Mouse (Mus musculus) B cell, adult 2 months (primary cell): Measurements from ENCODE around the gene Best2.
A peak's percentile ranks its signal among the peaks of the same experiment; 100 is the strongest.

Experiments
- DNase-seq, 2 experiments: peaks; one replicate each; pipeline ENCODE4 v3.0.0; 2022

The Best2 gene

DNA sequence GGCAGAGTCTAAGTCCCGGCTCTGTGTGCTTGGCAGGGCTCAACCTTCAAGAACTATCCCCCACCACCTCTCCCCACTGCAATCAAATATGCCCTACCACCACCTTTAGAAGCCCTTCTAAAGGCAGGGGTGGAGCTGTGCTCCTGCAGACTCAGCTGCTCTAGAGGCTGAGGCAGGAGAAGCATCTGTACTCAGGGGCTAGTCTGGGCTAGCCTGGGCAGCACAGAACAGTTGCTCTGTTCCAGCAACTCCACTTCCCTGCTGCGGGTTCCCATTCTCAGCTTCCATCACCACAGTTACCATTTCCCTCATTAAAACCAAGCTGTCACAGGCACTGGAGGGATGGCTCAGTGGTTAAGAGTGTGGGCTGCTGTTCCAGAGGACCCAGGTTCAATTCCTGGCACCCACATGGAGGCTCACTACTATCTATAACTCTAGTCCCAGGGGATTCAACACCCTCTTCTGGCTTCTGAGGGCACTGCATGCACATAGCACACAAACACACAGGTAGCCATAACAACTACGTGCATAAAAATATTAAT, 7.3 kb upstream of the Best2 start:
- DNase-seq = peak; percentile 37 to 46

DNA sequence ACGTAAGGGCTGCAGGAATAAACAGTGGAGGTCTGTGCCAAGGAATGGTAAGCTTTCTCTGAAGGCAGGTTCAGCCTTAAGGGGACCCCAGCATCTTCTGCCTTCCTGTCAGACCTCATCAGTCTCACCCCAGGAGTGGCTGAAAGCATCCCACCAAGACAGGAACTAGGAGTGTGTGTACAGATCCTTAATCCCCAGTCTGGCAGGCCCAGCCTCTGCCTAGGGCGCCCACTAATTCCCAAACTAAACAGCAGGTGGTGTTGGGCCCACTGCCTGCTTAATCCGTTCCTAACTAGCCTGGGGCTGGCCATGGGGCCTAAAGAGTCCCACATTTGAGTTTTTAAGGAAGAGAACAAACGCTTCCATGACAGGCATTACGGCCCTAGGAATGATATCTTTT, 2.9 kb upstream of the Best2 start:
- no peak for DNase-seq

DNA sequence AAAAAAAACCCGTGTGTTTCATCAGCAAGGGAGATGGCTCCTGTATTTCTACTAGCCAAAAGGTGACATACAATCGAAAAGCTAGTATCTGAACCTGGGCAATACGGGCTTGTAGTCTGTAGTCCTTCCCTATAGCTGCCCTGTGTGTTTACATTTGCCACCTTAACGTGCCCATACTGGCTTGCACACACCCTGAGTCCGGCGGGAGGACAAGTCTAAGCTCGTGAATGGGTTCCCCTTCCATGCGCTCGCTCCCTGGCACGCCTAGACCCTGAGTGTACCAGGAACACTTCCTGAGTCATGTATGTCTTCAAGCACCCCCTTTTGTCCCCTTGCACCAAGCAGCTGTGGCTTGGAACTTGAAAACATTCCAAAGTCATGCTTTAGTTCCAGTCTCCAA, 2.4 kb upstream of the Best2 start:
- DNase-seq = no peak

DNA sequence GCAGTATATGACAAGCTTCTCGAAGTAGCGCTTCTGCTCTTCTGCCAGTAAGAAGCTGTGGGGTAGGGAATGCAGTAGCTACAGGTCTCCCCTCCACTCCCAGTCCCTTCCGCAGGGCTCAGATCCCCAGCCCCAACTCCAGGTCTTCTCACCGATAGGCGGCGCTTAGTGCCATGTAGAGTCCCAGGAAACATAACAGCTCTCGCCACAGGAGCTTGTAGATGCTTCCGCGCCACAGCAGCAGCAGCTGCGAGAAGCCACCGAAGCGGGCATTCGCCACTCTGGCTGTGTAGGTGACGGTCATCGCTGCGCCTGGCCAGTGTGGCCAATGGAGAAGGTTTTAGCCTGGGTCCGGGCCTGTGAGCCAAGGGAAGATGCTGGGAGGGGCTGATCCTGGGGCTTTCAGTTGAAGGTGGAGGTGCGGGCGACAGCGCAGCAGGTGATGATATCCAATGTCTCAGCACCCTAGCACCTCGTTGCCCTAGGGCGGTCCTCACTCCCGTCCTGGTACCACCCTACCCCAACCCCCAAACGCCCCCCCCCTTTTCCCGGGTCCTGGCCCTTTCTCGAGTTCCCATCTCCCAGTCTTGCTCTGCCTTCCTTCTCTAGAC, 996 bp downstream of the Best2 start:
- DNase-seq = peak; percentile 76 to 78

DNA sequence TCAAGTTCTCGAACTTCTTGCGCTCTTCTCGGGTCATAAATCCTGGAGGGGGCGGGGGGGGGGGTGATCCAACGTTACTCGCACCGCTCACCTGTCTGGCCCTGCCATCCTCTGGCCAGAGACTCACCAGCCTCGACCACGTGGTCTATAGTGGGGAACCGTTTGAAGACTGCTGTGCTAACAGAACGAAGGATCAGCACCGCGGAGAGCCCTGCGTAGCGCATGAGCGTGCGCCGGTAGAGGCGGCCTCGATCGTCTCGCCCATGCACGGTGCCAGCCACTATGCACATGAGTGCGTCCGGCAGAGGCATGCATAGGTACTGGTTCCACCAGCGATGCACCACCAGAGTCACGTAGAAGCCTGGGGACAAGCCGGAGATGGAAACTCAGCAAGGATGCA, 3.1 kb downstream of the Best2 start:
- no peak for DNase-seq

DNA sequence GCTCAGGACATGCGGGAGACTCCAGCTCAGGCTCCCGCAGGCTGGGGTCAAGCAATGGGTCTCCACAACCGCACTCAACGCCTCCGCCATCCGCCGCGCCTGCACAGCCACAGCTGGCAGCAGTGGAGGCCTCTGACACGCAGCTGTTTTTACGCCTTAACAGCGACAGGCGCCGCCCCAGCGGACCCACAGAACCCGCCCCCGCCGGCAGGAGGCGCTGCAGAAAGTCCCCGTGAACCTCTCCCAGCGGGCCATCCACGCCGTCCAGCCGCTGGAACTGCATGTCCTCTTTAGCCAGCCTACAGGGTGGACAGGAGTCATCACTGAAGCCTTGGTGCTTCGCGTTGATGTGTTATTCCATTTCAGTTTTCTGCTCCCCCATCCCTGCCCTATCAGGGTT, 6.6 kb downstream of the Best2 start:
- DNase-seq = peak; percentile 69 to 70

DNA sequence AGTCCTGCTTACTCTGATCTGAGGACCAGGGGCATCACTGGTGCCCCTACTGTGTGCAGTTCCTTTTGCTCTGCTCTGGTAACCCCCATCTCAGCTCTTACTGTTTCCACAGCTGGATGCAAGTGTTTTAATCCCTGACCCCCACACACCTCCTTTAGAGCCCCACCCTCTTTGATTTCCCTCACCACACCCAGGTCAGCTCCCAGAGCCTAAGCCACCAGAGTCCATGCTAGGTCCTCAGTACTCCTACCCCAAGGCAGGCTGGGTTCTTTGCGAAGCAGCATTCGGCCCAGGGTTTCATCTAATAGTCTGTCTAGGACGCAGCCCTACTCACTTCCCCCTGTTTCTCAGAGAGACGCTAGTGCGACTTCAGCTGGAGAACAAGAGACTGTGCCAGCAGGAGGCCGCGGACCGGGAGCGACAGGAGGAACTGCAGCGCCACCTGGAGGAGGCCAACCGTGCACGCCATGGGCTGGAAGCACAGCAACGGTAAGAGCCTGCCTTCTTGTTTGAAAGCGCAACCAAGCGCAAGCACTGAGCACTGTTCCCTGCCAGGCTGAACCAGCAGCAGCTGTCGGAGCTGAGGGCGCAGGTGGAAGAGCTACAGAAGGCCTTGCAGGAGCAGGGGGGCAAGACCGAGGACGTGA, 16.6 kb downstream of the Best2 start:
- peak; percentile 94 to 96 for DNase-seq

DNA sequence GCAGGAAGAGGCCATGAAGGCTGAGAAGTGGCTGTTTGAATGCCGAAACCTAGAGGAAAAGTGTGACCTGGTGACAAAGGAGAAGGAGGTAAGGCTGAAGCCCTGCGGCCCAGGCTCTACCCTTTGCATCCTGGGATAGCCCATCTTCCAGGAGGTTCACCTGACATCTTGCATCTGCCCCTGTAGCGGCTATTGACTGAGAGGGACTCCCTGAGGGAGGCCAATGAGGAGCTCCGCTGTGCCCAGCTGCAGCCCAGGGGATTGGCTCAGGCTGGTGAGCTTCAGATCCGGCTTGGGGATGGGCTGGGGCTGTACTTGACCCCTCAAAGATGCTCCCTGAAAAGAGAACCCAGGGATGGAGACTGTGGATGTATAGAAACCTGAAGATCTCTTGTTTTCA, 17.4 kb downstream of the Best2 start:
- DNase-seq = no peak

DNA sequence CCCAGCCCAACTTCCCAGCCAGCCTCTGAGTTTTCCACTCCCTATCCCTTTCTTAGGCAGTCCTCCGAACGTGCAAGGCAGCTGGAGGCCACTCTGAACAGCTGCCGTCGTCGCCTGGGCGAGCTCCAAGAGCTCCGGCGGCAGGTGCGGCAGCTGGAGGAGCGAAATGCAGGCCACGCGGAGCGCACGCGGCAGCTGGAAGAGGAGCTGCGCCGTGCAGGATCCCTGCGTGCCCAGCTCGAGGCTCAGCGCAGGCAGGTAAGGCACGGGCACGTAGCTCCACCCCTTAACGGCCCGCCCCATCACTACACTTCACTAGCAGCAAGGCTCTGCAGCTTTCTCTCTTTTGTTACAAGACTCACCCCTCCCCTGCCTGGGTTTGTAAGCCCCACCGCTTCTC, 18.7 kb downstream of the Best2 start:
- DNase-seq = no peak

DNA sequence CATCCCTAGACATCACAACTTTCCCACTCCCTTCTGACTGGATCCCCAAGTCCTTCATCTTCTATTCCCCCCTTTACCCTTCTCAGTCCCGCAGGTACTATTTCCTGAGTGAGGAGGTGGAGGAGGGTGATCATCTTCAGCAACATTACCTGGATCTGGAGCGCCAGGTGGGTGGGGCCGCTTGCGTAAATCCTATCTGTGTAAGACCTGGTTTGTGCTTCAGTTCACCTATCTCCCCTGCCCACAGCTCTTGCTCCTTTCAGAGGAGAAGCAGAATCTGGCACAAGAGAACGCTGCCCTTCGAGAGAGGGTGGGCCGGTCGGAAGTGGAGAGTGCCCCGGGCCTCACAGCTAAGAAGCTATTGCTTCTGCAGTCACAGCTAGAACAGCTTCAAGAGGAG, 20.0 kb downstream of the Best2 start:
- DNase-seq = no peak

DNA sequence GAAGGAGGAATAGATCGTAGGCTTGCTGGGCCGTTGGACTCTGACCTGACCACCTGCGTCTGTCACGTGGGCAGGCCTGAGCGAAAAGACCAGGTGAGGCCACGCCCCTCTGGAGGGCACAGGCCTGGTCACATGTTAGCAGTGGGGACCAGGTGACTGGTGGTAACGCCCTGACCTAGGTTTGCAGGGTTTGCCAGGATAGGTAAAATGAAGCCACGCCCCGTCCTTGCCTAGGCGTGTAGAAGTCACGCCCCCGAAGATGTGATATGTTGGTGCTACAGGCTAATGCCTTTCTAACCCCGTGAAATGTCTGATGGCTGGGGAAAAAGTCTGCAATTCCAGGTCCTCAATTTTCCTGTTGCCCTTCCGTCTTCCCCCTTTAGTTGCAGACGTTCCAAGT, 23.5 kb downstream of the Best2 start:
- peak; percentile 65 to 68 for DNase-seq

DNA sequence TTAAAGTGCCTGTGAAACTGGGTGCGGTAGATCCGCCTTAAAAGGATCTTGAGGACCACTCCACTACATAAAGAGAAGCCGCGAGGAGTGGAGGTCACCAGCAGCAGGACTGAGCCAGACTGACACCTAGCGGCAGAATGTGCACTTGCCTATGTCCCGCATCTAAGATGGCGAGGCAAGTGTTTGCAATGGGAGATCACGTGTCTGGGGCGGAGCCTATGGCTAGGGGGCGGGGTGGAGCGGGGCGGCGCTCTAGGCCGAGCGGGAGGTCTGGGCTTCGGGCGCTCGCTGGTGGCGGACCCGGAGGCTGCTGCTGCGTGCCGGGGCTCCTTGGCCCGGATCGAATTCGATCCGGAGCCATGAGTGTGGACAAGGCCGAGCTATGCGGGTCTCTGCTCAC, 24.0 kb downstream of the Best2 start, which contains the start of gene Hook2:
Gene Hook2, plus strand, starts transcription at position 255 of the 400 bp plus-strand sequence.
- DNase-seq = peak; percentile 98 to 99

DNA sequence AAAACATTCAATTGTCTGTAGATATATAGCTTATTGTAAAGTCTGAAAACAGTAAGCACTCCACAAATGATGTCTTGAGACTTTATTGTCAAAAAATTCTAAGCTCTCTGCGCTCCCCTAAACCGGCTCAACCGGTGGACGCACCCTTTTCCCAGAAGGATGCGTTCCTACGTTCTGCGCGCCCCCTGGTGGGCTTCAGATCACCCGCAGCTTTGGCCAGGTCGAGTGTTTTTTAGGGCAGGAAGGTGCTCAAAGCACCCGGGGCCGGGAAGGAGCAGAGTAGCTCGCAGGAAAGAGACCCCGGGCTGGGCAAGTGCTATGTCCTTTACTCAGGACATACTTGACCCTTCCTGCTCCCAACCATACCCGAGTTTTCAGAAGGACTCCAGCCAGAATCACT, 24.5 kb downstream of the Best2 start:
- DNase-seq = peak; percentile 92

DNA sequence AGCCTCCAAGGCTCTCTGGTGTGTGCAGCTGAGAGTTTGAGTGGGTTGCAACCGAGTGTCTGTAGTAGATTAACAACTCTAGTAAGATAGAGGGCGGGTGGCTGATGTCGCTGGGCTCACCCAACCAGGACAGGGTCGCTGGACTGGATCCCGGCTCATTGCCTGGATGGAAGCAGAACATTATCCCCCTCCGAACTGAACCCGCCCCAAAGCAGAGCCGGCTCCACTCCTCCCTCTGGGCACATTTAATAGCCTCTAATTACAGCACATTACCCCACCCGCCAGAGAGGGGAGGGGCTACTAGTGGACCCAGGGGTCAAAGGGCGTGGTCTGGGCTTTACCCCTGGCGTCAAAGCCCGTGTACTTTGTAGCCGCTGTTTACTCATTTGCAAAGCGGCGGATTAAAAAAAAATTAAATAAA, 25.0 kb downstream of the Best2 start:
- peak; percentile 39 to 44 for DNase-seq

DNA sequence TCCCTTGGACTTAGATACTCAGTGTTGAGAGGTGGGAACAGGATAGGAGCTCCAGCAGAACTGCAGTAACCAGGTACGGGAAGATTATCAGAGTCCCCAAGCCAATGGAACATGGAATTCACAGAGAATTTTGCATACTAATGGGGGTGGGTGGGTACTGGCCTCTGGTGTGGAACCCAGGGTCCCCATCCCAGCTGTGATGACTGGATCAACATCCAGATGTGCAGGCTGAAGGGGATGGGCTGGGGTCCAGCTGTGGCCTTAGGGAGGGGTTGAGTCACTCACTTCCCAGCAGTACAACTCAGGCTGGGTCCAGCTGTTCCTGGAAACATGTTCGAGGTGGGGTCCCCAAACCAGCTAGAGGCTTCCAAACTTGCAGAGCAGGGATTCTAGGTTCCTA, 26.4 kb downstream of the Best2 start:
- DNase-seq = no peak

DNA sequence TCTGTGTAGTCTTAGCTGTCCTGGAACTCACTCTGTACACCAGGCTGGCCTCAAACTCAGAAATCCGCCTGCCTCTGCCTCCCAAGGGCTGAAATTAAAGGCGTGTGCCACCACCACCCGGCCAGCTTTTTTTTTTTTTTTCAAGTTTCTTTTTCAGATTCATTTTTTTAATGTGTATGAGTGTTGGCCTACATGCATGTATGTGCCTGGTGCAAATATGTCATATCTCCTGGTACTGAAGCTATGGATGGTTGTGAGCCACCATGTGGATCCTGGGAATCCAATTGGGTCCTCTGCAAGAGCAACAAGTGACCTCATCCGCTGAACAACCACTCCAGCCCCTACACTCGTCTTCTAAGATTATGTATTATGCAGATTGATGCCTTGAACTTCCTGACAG, 26.9 kb downstream of the Best2 start:
- DNase-seq = no peak

DNA sequence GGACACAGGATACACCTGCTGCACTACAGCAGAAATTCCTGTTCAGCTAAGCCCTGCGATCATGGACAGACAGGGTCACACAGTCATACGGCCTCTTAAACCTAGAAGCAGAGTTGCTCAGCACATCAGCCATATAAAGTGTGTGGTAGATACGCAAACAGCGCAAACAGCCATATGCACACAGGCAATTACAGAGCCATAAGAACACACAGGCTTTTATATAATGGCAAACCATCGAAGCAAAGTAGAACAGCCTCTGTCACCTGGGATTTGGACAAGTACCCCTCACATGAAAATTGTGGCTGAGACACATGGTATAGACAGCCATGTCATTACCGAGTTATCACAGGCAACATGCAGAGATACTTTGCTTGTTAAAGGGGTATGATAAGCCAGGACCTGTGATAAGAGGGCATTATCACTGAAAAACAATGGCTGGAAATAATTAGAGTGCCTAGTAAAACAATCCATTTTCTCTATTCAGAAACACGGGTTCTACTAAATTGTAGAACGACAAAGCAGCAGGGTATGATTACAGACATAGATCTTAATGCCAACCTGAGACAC, 27.9 kb downstream of the Best2 start:
- no peak for DNase-seq

DNA sequence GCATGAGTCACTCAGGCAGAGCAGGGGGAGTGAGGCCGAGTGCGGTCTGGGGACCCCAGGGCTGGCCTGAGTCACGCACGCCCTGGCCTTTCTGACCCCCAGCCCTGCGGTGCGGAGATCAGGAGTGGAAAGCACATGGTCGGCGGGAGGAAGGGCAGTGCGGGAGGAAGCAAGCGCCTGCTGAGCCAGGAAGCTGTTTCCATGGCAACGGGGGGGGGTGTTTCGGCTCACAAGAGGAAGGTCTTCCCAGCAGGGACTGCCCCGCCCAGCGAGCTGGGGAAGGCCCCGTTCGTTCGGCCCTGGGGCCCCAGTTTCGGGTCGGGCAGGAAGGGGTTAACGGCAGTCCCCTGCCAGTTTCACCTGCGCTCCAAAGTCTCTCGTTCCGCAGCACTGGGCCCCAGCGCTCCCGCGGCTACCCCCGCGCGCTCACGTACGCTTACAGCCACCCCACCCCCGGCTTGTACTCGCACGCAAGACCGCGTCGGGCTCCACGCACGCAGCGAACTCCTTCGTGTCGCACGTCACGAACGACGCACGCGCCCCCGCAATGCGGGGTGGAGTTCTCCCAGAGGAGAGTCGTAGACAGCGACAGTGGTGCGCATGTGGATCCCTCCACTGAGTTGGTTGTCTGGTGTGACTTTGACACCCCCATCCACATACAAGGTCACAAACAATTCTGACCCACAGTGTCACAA, 28.5 kb downstream of the Best2 start:
- peak; percentile 97 to 98 for DNase-seq

DNA sequence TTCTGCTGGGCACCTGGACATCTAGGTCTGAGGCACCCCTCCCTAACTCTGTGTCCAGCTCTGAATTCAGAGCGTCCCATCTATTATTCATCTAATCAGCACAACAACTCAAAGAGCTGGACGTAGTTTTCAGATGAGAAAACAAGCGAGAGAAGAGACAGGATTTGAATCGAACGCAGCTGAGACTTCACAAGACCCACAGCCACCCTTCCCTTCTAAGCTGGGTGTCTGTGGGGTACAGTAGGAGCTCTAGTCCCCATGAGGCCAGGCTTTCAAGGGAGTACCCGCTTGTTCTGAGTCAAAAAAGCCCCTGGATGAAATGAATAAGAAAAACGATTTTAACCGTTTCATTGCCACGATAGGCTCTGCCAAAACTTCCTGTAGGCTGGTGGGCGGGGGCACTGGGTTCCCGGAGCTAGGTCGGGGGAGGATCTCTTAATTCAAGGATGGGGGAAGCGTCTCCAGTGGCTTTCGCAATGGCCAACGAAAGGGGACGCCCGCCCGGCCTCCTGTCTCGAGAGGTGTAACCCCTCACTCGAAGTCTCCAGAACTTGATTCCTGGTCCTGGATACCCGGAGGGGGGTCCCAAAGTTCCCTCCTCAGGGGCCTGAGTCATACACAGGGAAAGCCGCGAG, 29.2 kb downstream of the Best2 start:
- DNase-seq = no peak

DNA sequence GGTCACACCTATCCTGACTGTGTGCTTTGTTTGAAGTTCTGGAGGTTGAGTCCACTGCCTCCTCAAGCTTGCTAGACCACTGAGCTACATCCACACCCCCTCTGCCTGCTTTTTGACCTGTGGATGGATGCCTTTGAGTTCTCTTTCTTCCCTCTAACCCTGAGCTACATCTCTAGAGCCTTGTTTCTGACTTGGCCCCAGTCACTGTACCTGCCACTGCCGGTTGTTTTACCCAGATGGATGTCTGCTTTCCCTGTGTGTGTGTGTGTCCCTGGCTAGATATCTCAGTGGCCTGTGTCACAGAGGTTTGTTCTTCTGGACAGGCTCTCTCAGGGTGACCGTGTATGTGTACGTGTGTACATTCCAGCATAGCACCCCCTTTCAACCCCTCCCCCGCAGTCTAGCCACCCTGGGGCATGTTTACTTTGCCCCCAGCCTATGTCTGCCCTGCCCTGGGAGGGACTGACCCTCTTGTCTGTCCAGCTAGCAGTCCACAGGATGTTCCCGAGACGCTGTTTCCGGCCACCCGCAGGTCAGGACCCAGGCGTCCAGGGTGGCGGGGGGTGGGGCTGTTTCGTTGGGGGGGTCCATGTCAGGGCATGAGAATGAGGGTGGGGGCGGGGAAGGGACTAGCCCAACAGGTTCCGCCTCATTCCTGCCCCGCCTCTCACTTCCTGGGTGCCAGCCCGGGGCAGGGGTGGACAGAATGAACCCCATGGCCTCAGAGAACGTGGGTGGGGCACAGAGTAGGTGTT, 29.9 kb downstream of the Best2 start:
- peak; percentile 46 to 53 for DNase-seq

DNA sequence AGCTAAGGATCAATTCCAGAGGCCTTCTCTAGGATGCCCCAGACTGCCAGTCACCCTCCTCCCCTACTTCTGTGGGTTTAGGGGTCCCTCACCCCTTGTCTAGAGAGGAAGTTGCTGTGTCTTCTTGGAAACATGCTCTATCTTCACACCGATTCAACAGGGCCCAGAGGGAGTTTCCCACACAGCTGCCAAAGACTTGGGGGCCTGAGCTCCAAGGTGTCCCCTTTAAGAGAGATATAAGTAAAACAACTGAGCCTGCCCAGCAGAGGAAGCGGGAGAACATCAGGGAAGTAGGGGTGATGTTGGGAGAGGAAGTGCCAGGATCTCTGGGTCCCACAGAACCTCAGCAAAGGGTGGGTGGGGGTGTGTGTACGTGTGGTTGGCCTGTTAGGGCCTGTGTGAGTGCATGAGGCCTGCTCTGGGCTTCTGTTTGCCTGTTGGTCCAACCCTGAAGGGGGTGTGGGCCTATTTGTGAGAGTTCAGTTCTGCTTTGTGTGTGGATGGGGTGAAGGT, 31.8 kb downstream of the Best2 start:
- DNase-seq = peak; percentile 48 to 52
